In the genomic region with DNA sequence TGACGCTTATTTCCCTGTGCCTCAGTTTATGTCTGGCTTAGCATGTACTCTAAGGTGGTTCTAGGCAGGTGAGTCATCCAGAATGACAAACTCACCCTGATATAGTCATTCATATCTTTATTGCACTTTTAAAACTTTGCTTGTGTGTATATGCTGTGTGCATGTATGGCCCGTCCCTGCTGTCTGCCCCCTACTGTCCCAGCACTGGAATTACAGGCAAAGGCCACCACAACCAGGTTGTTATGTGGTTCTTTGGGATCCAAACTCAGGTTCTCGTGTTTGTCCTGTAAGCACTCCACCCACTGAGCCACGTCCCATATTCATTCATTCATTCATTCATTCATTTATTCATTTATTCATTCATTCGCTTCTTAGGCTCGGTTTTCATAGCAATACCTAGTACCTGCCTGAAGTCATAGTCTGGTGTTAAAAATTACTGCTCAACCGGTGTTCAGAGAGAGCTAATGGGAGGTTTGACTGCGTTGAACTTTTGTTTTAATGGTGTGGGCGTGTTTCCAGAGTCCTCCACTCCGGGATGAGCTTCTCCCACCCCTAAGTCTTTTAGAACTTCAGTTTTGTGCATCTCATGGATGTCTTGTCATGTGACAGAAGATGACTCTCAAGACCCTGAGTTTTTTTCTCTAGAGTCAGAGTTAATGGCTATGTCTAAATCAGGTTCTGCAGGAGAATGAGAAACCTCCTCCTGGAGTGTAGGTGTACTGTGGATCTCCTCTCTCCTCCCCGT, we compare ENCODE assay signal across 21 mouse cellular contexts. TPM values are rescaled to one million over a fixed set of nuclear protein-coding genes. Genes with fewer than 3 reads are reported as not detected.
DNase-seq lines count a peak whose midpoint lies in the region; ATAC-seq and TF ChIP-seq lines count a peak whose summit lies in the region.
"Had no signal": no experiment of that assay in that cellular context is flagged by ENCODE, and none has a peak within 500 bp of the region (broad histone marks: within the 10 kb centered on the region; RNA-seq: fewer than 3 reads in every experiment).

No protein-coding gene starts in this region.

- 83% methylated on average over 11 of the region's 11 CpGs for WGBS in heart, adult 2 months
- 83% methylated on average over 11 of the region's 11 CpGs for WGBS in lung, embryonic 14.5 days
- WGBS in macrophage (ENCODE audit: missing documents): 93% methylated on average over 10 of the region's 11 CpGs

- H3K9ac ChIP-seq in heart, adult 2 months (ENCODE audit: low read depth, low read length): no peak overlapping the region
- no peak overlapping the region for H3K9ac ChIP-seq in lung, embryonic 14.5 days
- H3K9ac ChIP-seq: embryonic facial prominence, embryonic 13.5 days; forebrain, embryonic 12.5 days; midbrain, embryonic 12.5 days; stomach, embryonic 15.5 days had no signal

- H3K27ac ChIP-seq in heart, adult 2 months: no peak overlapping the region
- H3K27ac ChIP-seq in lung, embryonic 14.5 days (ENCODE audit: low read depth): no peak overlapping the region
- H3K27ac ChIP-seq in macrophage: peak overlapping the region; percentile 98
- H3K27ac ChIP-seq: embryonic facial prominence, embryonic 13.5 days; forebrain, embryonic 12.5 days; heart, embryonic 10.5 days; midbrain, embryonic 12.5 days; stomach, embryonic 15.5 days had no signal

- peak; percentile 53 for TF ChIP-seq CTCF in heart, adult 2 months (IDR thresholded peaks at IDR 0.05)
- TF ChIP-seq CTCF in lung, embryonic 14.5 days (IDR thresholded peaks at IDR 0.05; ENCODE audit: low read depth): peak; percentile 52
- peak; percentile 22; the same call in 1 of the 2 replicates for TF ChIP-seq CTCF in G1E (IDR thresholded peaks at IDR 0.05; ENCODE audit: low read depth, low read length)

- no peak for TF ChIP-seq POLR2A in heart, adult 2 months (IDR thresholded peaks at IDR 0.05; ENCODE audit: insufficient read depth, low read depth, low read length)

- H3K9me3 ChIP-seq in lung, embryonic 14.5 days (ENCODE audit: low read depth, low read length): no peaks in the 10 kb centered on the region
- no peaks in the 10 kb centered on the region; the same call in 1 of the 2 replicates for H3K9me3 ChIP-seq in G1E (replicated peaks)
- H3K9me3 ChIP-seq: embryonic facial prominence, embryonic 13.5 days; forebrain, embryonic 12.5 days; midbrain, embryonic 12.5 days; stomach, embryonic 15.5 days had no signal

- TF ChIP-seq EP300 in heart, adult 2 months (IDR thresholded peaks at IDR 0.05; ENCODE audit: insufficient read depth, low read depth, low read length): no peak

- H3K4me1 ChIP-seq in heart, adult 2 months (ENCODE audit: control insufficient read depth, insufficient read depth, low read length): no peaks in the 10 kb centered on the region
- H3K4me1 ChIP-seq in lung, embryonic 14.5 days (ENCODE audit: insufficient read depth): no peaks in the 10 kb centered on the region
- H3K4me1 ChIP-seq in G1E (ENCODE audit: insufficient read depth, low read depth, low read length): peaks cover 4% of the 10 kb centered on the region; the same call in 1 of the 2 replicates
- H3K4me1 ChIP-seq: embryonic facial prominence, embryonic 13.5 days; forebrain, embryonic 12.5 days; midbrain, embryonic 12.5 days; stomach, embryonic 15.5 days had no signal

- H3K36me3 ChIP-seq in heart, adult 2 months (ENCODE audit: control insufficient read depth, insufficient read depth, low read length): no peaks in the 10 kb centered on the region
- no peaks in the 10 kb centered on the region for H3K36me3 ChIP-seq in lung, embryonic 14.5 days (ENCODE audit: insufficient read depth)
- H3K36me3 ChIP-seq in G1E (replicated peaks) (no peaks in the 10 kb centered on the region), macrophage (ENCODE audit: inconsistent target) (no peaks in the 10 kb centered on the region)
- H3K36me3 ChIP-seq: embryonic facial prominence, embryonic 13.5 days; forebrain, embryonic 12.5 days; heart, embryonic 10.5 days; midbrain, embryonic 12.5 days; stomach, embryonic 15.5 days had no signal

- no peak overlapping the region for H3K4me2 ChIP-seq in lung, embryonic 14.5 days
- H3K4me2 ChIP-seq: embryonic facial prominence, embryonic 13.5 days; forebrain, embryonic 12.5 days; midbrain, embryonic 12.5 days; stomach, embryonic 15.5 days had no signal

- H3K79me2 ChIP-seq in heart, adult 2 months (replicated peaks; ENCODE audit: control insufficient read depth, insufficient read depth, low read length): no peaks in the 10 kb centered on the region
- H3K79me2 ChIP-seq in macrophage (ENCODE audit: inconsistent target): no peaks in the 10 kb centered on the region

- intact Hi-C loops in heart, adult 2 months (cut with DNase I): no loop called here
- intact Hi-C loops in heart, postnatal 36 days (cut with DNase I): no loop called here

- no peaks in the 10 kb centered on the region for H3K27me3 ChIP-seq in heart, adult 2 months (ENCODE audit: control insufficient read depth, insufficient read depth, low read length)
- no peaks in the 10 kb centered on the region for H3K27me3 ChIP-seq in lung, embryonic 14.5 days (ENCODE audit: insufficient read depth, low read length)
- peaks cover 23% of the 10 kb centered on the region for H3K27me3 ChIP-seq in G1E (ENCODE audit: insufficient read depth, low read length)
- H3K27me3 ChIP-seq: embryonic facial prominence, embryonic 13.5 days; forebrain, embryonic 12.5 days; midbrain, embryonic 12.5 days; stomach, embryonic 15.5 days had no signal

- no peak for ATAC-seq in lung, embryonic 14.5 days (ENCODE audit: insufficient read depth)
- ATAC-seq in G1E (ENCODE audit: extremely low read depth, insufficient number of reproducible peaks, low FRiP score, poor library complexity, severe bottlenecking): no peak

- no peak overlapping the region for H3K4me3 ChIP-seq in heart, adult 2 months
- H3K4me3 ChIP-seq in lung, embryonic 14.5 days (ENCODE audit: low read depth, low read length): no peak overlapping the region
- H3K4me3 ChIP-seq in G1E (ENCODE audit: low read depth, low read length) (no peak overlapping the region), macrophage (ENCODE audit: inconsistent target) (no peak overlapping the region)
- H3K4me3 ChIP-seq: embryonic facial prominence, embryonic 13.5 days; forebrain, embryonic 12.5 days; heart, embryonic 10.5 days; midbrain, embryonic 12.5 days; stomach, embryonic 15.5 days had no signal

- no peak for DNase-seq in heart, adult 2 months
- no peak for DNase-seq in heart, postnatal 36 days
- no peak for DNase-seq in lung, embryonic 14.5 days
- no peak for DNase-seq in lung, postnatal 25 days (ENCODE audit: low spot score)
- DNase-seq in G1E (ENCODE audit: low spot score): no peak
- DNase-seq in right cerebral cortex, postnatal 25 days: no peak
- DNase-seq: adrenal gland, postnatal 36 days; cerebellum, adult 11 months; heart, postnatal 4 days; kidney, postnatal 10 days; layer of hippocampus, postnatal 36 days; lung, postnatal 10 days had no signal

RNA-seq across cellular contexts. Expression of gene Atf3, which starts 15.5 kb away (rescaled TPM):
- total RNA-seq in heart, adult 2 months (2021): 10 to 100 TPM; 11.0 to 11.5 TPM
- 3.6 and 7.1 TPM in 2 replicates for polyA plus RNA-seq in heart, adult 2 months (2012; rRNA removed)
- total RNA-seq in heart, postnatal 36 days (2021): 10 to 100 TPM in 1 of 2 experiments, 1 to 10 TPM in 1; 5.0 to 17.9 TPM
- 3.7 and 4.5 TPM in 2 replicates for polyA plus RNA-seq in lung, embryonic 14.5 days (2014; fragmentation: Nextera tagmentation; extraction: Ambion mirVana)
- not detected in 2 replicates for total RNA-seq in G1E (2014; fragmentation: Nextera tagmentation)
- total RNA-seq in G1E (2017): 0.16 TPM in 1 of 2 replicates, not detected in the other
- not detected in 2 replicates for polyA plus RNA-seq in G1E (2012)
- 100 to 1,000 TPM in 22 of 26 experiments, 10 to 100 TPM in 4; 71.4 to 886 (median 177) TPM for total RNA-seq in macrophage (2018; cell fraction: chromatin; rRNA removed)
- 1,000 to 10,000 TPM in 3 of 26 experiments, 100 to 1,000 TPM in 23; 230 to 1,349 (median 405) TPM for total RNA-seq in macrophage (2018; cell fraction: cytosol; rRNA removed)
- 1,000 to 10,000 TPM in 2 of 26 experiments, 100 to 1,000 TPM in 24; 130 to 1,042 (median 343) TPM for total RNA-seq in macrophage (2018; cell fraction: nucleus; rRNA removed)
- 201 to 678 TPM (median 211 TPM) in 3 replicates for polyA plus RNA-seq in macrophage (2018)

RNA-seq across cellular contexts. Expression of gene Fam71a, which starts 37.8 kb away (rescaled TPM):
- not detected for total RNA-seq in heart, adult 2 months (2021)
- polyA plus RNA-seq in heart, adult 2 months (2012; rRNA removed): not detected in 2 replicates
- not detected for total RNA-seq in heart, postnatal 36 days (2021)
- polyA plus RNA-seq in lung, embryonic 14.5 days (2014; fragmentation: Nextera tagmentation; extraction: Ambion mirVana): not detected in 2 replicates
- total RNA-seq in G1E (2014; fragmentation: Nextera tagmentation) (not detected in 2 replicates), G1E (2017) (0.05 and 0.12 TPM in 2 replicates)
- polyA plus RNA-seq in G1E (2012) (not detected in 2 replicates), macrophage (2018) (not detected in 3 replicates)
- 1 to 10 TPM in 2 of 26 experiments, under 1 TPM in 11, not detected in 13; 0.28 to 1.7 (median 0.57) TPM for total RNA-seq in macrophage (2018; cell fraction: chromatin; rRNA removed)
- under 1 TPM in 2 of 26 experiments, not detected in 24; 0.09 TPM for total RNA-seq in macrophage (2018; cell fraction: cytosol; rRNA removed)
- total RNA-seq in macrophage (2018; cell fraction: nucleus; rRNA removed): 10 to 100 TPM in 1 of 26 experiments, 1 to 10 TPM in 1, under 1 TPM in 15, not detected in 9; 0.21 to 15.2 (median 0.40) TPM
- total RNA-seq: adrenal gland, postnatal 36 days; gastrocnemius, adult 18-20 months; heart, postnatal 4 days; layer of hippocampus, postnatal 36 days had no signal
- polyA plus RNA-seq: embryonic facial prominence, embryonic 13.5 days; forebrain, embryonic 12.5 days; heart, embryonic 10.5 days; limb, embryonic 11.5 days; midbrain, embryonic 12.5 days; stomach, embryonic 15.5 days; urinary bladder, adult 2 months had no signal

Comparison
In these comparisons a context has a peak if more than half of its experiments do, and no peak if none do; other contexts are left out.
1. RNA of gene Atf3, which starts 15.5 kb away (polyA plus RNA-seq): 201 to 678 TPM in macrophage; 3.7 to 4.5 TPM in lung, embryonic 14.5 days, 3.6 to 7.1 TPM in heart, adult 2 months and not detected in G1E; every median in the first group is over 10 times any median in the second.
2. Peak in every context shown above with its lines, with median percentiles within 50 percentile points of each other: CTCF ChIP-seq.